Comparison of ENCODE assay signal across 11 mouse cellular contexts in genomic region chr2:4579357-4580068, GRCm38 (mm10).
A peak's percentile ranks its signal among the peaks of the same experiment; 100 is the strongest.
DNase-seq lines count a peak whose midpoint lies in the region; ATAC-seq and TF ChIP-seq lines count a peak whose summit lies in the region.
"Had no signal": no experiment of that assay in that cellular context is flagged by ENCODE, and none has a peak within 500 bp of the region (broad histone marks: within the 10 kb centered on the region; RNA-seq: fewer than 3 reads in every experiment).

No protein-coding gene starts in this region.

- no peak overlapping the region for H3K9ac ChIP-seq in forebrain, embryonic 16.5 days (replicated peaks; ENCODE audit: low read depth, low read length)
- no peak overlapping the region for H3K9ac ChIP-seq in forebrain, embryonic 13.5 days
- H3K9ac ChIP-seq in intestine, embryonic 14.5 days (ENCODE audit: low read length) = no peak overlapping the region
- no peak overlapping the region for H3K9ac ChIP-seq in intestine, postnatal 0 days (ENCODE audit: low read depth, low read length)
- H3K9ac ChIP-seq in midbrain, embryonic 14.5 days (replicated peaks; ENCODE audit: low read length) = no peak overlapping the region
- H3K9ac ChIP-seq in midbrain, embryonic 13.5 days (replicated peaks) = no peak overlapping the region
- no peak overlapping the region for H3K9ac ChIP-seq in stomach, embryonic 14.5 days (replicated peaks; ENCODE audit: low read depth, low read length)

- H3K4me3 ChIP-seq in forebrain, embryonic 16.5 days (replicated peaks; ENCODE audit: low read length) = no peak overlapping the region
- no peak overlapping the region for H3K4me3 ChIP-seq in forebrain, embryonic 13.5 days
- no peak overlapping the region for H3K4me3 ChIP-seq in intestine, embryonic 14.5 days (ENCODE audit: low read depth, low read length)
- no peak overlapping the region for H3K4me3 ChIP-seq in intestine, postnatal 0 days (ENCODE audit: low read depth, low read length)
- H3K4me3 ChIP-seq in midbrain, embryonic 14.5 days (replicated peaks; ENCODE audit: low read depth, low read length) = no peak overlapping the region
- H3K4me3 ChIP-seq in midbrain, embryonic 13.5 days (replicated peaks) = no peak overlapping the region
- no peak overlapping the region for H3K4me3 ChIP-seq in stomach, embryonic 14.5 days (ENCODE audit: low read depth, low read length)

- H3K4me2 ChIP-seq in forebrain, embryonic 16.5 days (ENCODE audit: low read length) = no peak overlapping the region
- H3K4me2 ChIP-seq in forebrain, embryonic 13.5 days = no peak overlapping the region
- H3K4me2 ChIP-seq in intestine, embryonic 14.5 days (ENCODE audit: low read length) = no peak overlapping the region
- H3K4me2 ChIP-seq in intestine, postnatal 0 days (replicated peaks; ENCODE audit: low read depth) = no peak overlapping the region
- H3K4me2 ChIP-seq in midbrain, embryonic 14.5 days (ENCODE audit: low read length) = no peak overlapping the region
- no peak overlapping the region for H3K4me2 ChIP-seq in midbrain, embryonic 13.5 days (replicated peaks)
- no peak overlapping the region for H3K4me2 ChIP-seq in stomach, embryonic 14.5 days (replicated peaks; ENCODE audit: low read depth, low read length)

- DNase-seq in intestine, embryonic 14.5 days (ENCODE audit: low spot score) = no peak
- no peak for DNase-seq in midbrain, embryonic 14.5 days
- DNase-seq: adrenal gland, adult 2 months; B cell, adult 2 months had no signal

- no peak for TF ChIP-seq CTCF in intestine, postnatal 0 days (IDR thresholded peaks at IDR 0.05; ENCODE audit: low read depth)

- no peaks in the 10 kb centered on the region for H3K9me3 ChIP-seq in forebrain, embryonic 16.5 days (ENCODE audit: control insufficient read depth, low read length)
- H3K9me3 ChIP-seq in forebrain, embryonic 13.5 days (replicated peaks) = no peaks in the 10 kb centered on the region
- H3K9me3 ChIP-seq in intestine, embryonic 14.5 days (ENCODE audit: control insufficient read depth, low read length) = no peaks in the 10 kb centered on the region
- H3K9me3 ChIP-seq in intestine, postnatal 0 days (ENCODE audit: control insufficient read depth) = no peaks in the 10 kb centered on the region
- H3K9me3 ChIP-seq in midbrain, embryonic 14.5 days (ENCODE audit: control insufficient read depth, low read length) = no peaks in the 10 kb centered on the region
- H3K9me3 ChIP-seq in midbrain, embryonic 13.5 days = no peaks in the 10 kb centered on the region
- H3K9me3 ChIP-seq in stomach, embryonic 14.5 days (ENCODE audit: control insufficient read depth, low read depth, low read length) = no peaks in the 10 kb centered on the region

- H3K36me3 ChIP-seq in forebrain, embryonic 16.5 days (ENCODE audit: control insufficient read depth, insufficient read depth) = peaks cover 2% of the 10 kb centered on the region
- H3K36me3 ChIP-seq in forebrain, embryonic 13.5 days (ENCODE audit: poor library complexity, severe bottlenecking) = peaks cover 83% of the 10 kb centered on the region
- H3K36me3 ChIP-seq in intestine, embryonic 14.5 days (ENCODE audit: control insufficient read depth, insufficient read depth, low read length) = peaks cover 51% of the 10 kb centered on the region
- peaks cover 25% of the 10 kb centered on the region for H3K36me3 ChIP-seq in intestine, postnatal 0 days (ENCODE audit: control insufficient read depth, insufficient read depth)
- H3K36me3 ChIP-seq in midbrain, embryonic 14.5 days (ENCODE audit: control insufficient read depth, insufficient read depth, low read length) = peaks cover 45% of the 10 kb centered on the region
- peaks cover 55% of the 10 kb centered on the region for H3K36me3 ChIP-seq in midbrain, embryonic 13.5 days
- peaks cover 15% of the 10 kb centered on the region for H3K36me3 ChIP-seq in stomach, embryonic 14.5 days (ENCODE audit: control insufficient read depth, insufficient read depth, low read length)

- ATAC-seq in forebrain, embryonic 16.5 days = no peak
- no peak for ATAC-seq in forebrain, embryonic 13.5 days
- no peak for ATAC-seq in intestine, embryonic 14.5 days (replicated peaks; ENCODE audit: low FRiP score, low TSS enrichment, low read depth)
- no peak for ATAC-seq in intestine, postnatal 0 days
- no peak for ATAC-seq in midbrain, embryonic 14.5 days (ENCODE audit: low FRiP score, low TSS enrichment)
- no peak for ATAC-seq in midbrain, embryonic 13.5 days
- no peak; the same call in 1 of the 2 replicates for ATAC-seq in stomach, embryonic 14.5 days (ENCODE audit: insufficient number of reproducible peaks, insufficient read depth, low FRiP score, low read depth)
- no peak for ATAC-seq in erythroblast, adult 5-6 weeks (replicated peaks; ENCODE audit: low FRiP score, poor library complexity, severe bottlenecking)
- ATAC-seq: inflammation-experienced regulatory T-cells, adult 6 months had no signal

- 0 out of 2 replicates have a peak overlapping the region, but pooled peaks have one; percentile 8 for H3K27ac ChIP-seq in forebrain, embryonic 16.5 days (ENCODE audit: low read length)
- no peak overlapping the region for H3K27ac ChIP-seq in forebrain, embryonic 13.5 days
- peak overlapping the region; percentile 65 for H3K27ac ChIP-seq in intestine, embryonic 14.5 days (ENCODE audit: low read depth)
- H3K27ac ChIP-seq in intestine, postnatal 0 days (ENCODE audit: low read depth, low read length) = no peak overlapping the region
- H3K27ac ChIP-seq in midbrain, embryonic 14.5 days (replicated peaks; ENCODE audit: low read depth, low read length) = 0 out of 2 replicates have a peak overlapping the region, but pooled peaks have one; percentile 26
- no peak overlapping the region for H3K27ac ChIP-seq in midbrain, embryonic 13.5 days
- H3K27ac ChIP-seq in stomach, embryonic 14.5 days (ENCODE audit: low read length) = peak overlapping the region; percentile 23; the same call in 1 of the 2 replicates

- H3K4me1 ChIP-seq in forebrain, embryonic 16.5 days (replicated peaks; ENCODE audit: control insufficient read depth, insufficient read depth, low read length) = no peaks in the 10 kb centered on the region
- H3K4me1 ChIP-seq in forebrain, embryonic 13.5 days = no peaks in the 10 kb centered on the region
- peaks cover 12% of the 10 kb centered on the region for H3K4me1 ChIP-seq in intestine, embryonic 14.5 days (replicated peaks; ENCODE audit: control insufficient read depth, insufficient read depth, low read length)
- H3K4me1 ChIP-seq in intestine, postnatal 0 days (replicated peaks; ENCODE audit: control insufficient read depth, insufficient read depth, low read length) = 0 out of 2 replicates have a peak, but pooled peaks cover 3% of the 10 kb centered on the region
- H3K4me1 ChIP-seq in midbrain, embryonic 14.5 days (ENCODE audit: control insufficient read depth, insufficient read depth, low read length) = no peaks in the 10 kb centered on the region
- H3K4me1 ChIP-seq in midbrain, embryonic 13.5 days (replicated peaks) = peaks cover 6% of the 10 kb centered on the region; the same call in 1 of the 2 replicates
- no peaks in the 10 kb centered on the region for H3K4me1 ChIP-seq in stomach, embryonic 14.5 days (ENCODE audit: control insufficient read depth, insufficient read depth, low read length)

- WGBS in forebrain, embryonic 16.5 days = 76% methylated on average over 8 of the region's 8 CpGs
- WGBS in forebrain, embryonic 13.5 days = 82% methylated on average over 8 of the region's 8 CpGs
- 62% methylated on average over 8 of the region's 8 CpGs for WGBS in intestine, embryonic 14.5 days
- 59% methylated on average over 8 of the region's 8 CpGs for WGBS in intestine, postnatal 0 days
- WGBS in midbrain, embryonic 14.5 days = 87% methylated on average over 8 of the region's 8 CpGs
- WGBS in midbrain, embryonic 13.5 days = 87% methylated on average over 8 of the region's 8 CpGs
- 62% methylated on average over 8 of the region's 8 CpGs for WGBS in stomach, embryonic 14.5 days

- no peaks in the 10 kb centered on the region for H3K27me3 ChIP-seq in forebrain, embryonic 16.5 days (replicated peaks; ENCODE audit: control insufficient read depth, insufficient read depth, low read length)
- H3K27me3 ChIP-seq in forebrain, embryonic 13.5 days = no peaks in the 10 kb centered on the region
- H3K27me3 ChIP-seq in intestine, embryonic 14.5 days (replicated peaks; ENCODE audit: control insufficient read depth, insufficient read depth, low read length) = no peaks in the 10 kb centered on the region
- no peaks in the 10 kb centered on the region for H3K27me3 ChIP-seq in intestine, postnatal 0 days (replicated peaks; ENCODE audit: control insufficient read depth, insufficient read depth, low read length)
- no peaks in the 10 kb centered on the region for H3K27me3 ChIP-seq in midbrain, embryonic 14.5 days (ENCODE audit: control insufficient read depth, insufficient read depth, low read length)
- H3K27me3 ChIP-seq in midbrain, embryonic 13.5 days = no peaks in the 10 kb centered on the region
- no peaks in the 10 kb centered on the region for H3K27me3 ChIP-seq in stomach, embryonic 14.5 days (ENCODE audit: control insufficient read depth, insufficient read depth, low read length)

Comparison
In these comparisons a context has a peak if more than half of its experiments do, and no peak if none do; other contexts are left out.
1. H3K27ac ChIP-seq: peak in forebrain, embryonic 16.5 days (single experiment), intestine, embryonic 14.5 days (single experiment), midbrain, embryonic 14.5 days (single experiment) and stomach, embryonic 14.5 days (single experiment); none in forebrain, embryonic 13.5 days (single experiment), intestine, postnatal 0 days (single experiment) and midbrain, embryonic 13.5 days (single experiment).